ENCODE assay signal across 8 mouse cellular contexts in the genomic region with DNA sequence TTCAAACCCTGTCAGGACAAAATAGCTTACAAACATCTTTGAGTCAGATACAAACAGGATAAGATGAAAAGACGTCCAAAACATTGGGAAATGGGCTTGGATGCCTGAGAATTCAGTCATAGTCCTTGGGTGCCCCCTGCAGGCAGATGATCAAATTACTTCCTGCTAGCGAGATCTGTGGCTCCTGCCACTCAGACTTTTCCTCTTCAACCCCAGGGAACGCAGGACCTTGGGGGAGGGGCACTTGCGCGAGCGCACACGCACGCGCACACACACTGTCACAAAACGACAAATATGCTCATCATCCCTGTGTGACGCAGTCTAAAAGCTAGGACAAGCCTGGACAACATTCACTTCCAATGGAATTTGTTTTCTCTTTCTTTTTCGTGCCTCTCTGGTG. TPM values are rescaled to one million over a fixed set of nuclear protein-coding genes. Genes with fewer than 3 reads are reported as not detected.
DNase-seq lines count a peak whose midpoint lies in the region; ATAC-seq and TF ChIP-seq lines count a peak whose summit lies in the region.

No protein-coding gene starts in this region.

- 2% methylated on average over 12 of the region's 12 CpGs for WGBS in hindbrain, postnatal 0 days

- H3K9ac ChIP-seq in hindbrain, postnatal 0 days (replicated peaks; ENCODE audit: low read length): no peak overlapping the region

- H3K4me2 ChIP-seq in hindbrain, postnatal 0 days (ENCODE audit: low read depth, low read length): peak overlapping the region; percentile 53

- no peak overlapping the region for H3K27ac ChIP-seq in gastrocnemius, adult 2 months
- no peak overlapping the region for H3K27ac ChIP-seq in hindbrain, postnatal 0 days

- H3K9me3 ChIP-seq in hindbrain, postnatal 0 days (ENCODE audit: low read length): no peaks in the 10 kb centered on the region

- peak overlapping the region; percentile 70 for H3K4me3 ChIP-seq in gastrocnemius, adult 2 months
- peak overlapping the region; percentile 25 for H3K4me3 ChIP-seq in hindbrain, postnatal 0 days (ENCODE audit: low read length)

- peak; percentile 28; the same call in 1 of the 2 replicates for ATAC-seq in hindbrain, postnatal 0 days

- H3K4me1 ChIP-seq in hindbrain, postnatal 0 days (ENCODE audit: insufficient read depth, low read length): peaks cover 9% of the 10 kb centered on the region

- H3K36me3 ChIP-seq in hindbrain, postnatal 0 days (ENCODE audit: insufficient read depth, low read length): no peaks in the 10 kb centered on the region

- peak; percentile 89 for TF ChIP-seq CTCF in gastrocnemius, adult 2 months (IDR thresholded peaks at IDR 0.05)
- peak; percentile 91 for TF ChIP-seq CTCF in hindbrain, postnatal 0 days (IDR thresholded peaks at IDR 0.05; ENCODE audit: low read depth)

- intact Hi-C loops in gastrocnemius, adult 2 months (cut with DNase I): loop anchor here (1.0 to 2.0 kb wide), 3 partner anchors 20 to 154 kb away; no protein-coding TSS in a partner anchor

- H3K27me3 ChIP-seq in hindbrain, postnatal 0 days (ENCODE audit: insufficient read depth, low read length): no peaks in the 10 kb centered on the region

- peak; percentile 71 for DNase-seq in T-cell, adult 2 months (ENCODE audit: low spot score)
- DNase-seq in cerebellum, postnatal 4 days (ENCODE audit: low spot score in 2 of 2): peak; percentile 89 to 95
- DNase-seq in gastrocnemius, adult 2 months: peak; percentile 90
- DNase-seq in hindbrain, postnatal 0 days (ENCODE audit: low spot score): peak; percentile 94
- peak; percentile 93 to 98 for DNase-seq in left cerebral cortex, adult 18-20 months (ENCODE audit: low spot score in 2 of 2)
- DNase-seq in lung, postnatal 4 days: peak; percentile 84 to 92
- DNase-seq in retina, postnatal 1 day: peak; percentile 93
- peak; percentile 90 for DNase-seq in thymus, postnatal 4 days

RNA-seq across cellular contexts. Expression of a gene that starts 11.9 kb away (rescaled TPM):
- total RNA-seq in gastrocnemius, adult 2 months (2021): not detected
- not detected in 2 replicates for total RNA-seq in hindbrain, postnatal 0 days (2014; rRNA removed)
- polyA plus RNA-seq in hindbrain, postnatal 0 days (2015; fragmentation: Nextera tagmentation; extraction: Ambion mirVana): 0.08 and 0.09 TPM in 2 replicates
- not detected for total RNA-seq in left cerebral cortex, adult 18-20 months (2021)

RNA-seq across cellular contexts. Expression of a gene that starts 12.6 kb away (rescaled TPM):
- total RNA-seq in gastrocnemius, adult 2 months (2021): 10 to 100 TPM; 11.8 to 14.4 TPM
- 67.7 and 94.6 TPM in 2 replicates for total RNA-seq in hindbrain, postnatal 0 days (2014; rRNA removed)
- 147 and 154 TPM in 2 replicates for polyA plus RNA-seq in hindbrain, postnatal 0 days (2015; fragmentation: Nextera tagmentation; extraction: Ambion mirVana)
- total RNA-seq in left cerebral cortex, adult 18-20 months (2021): 10 to 100 TPM; 32.8 to 33.7 TPM
